Mouse (Mus musculus) kidney, adult 2 months (tissue): Measurements from ENCODE around the gene Mapk7.

ENCODE experiments used
- CTCF ChIP-seq: fragments of 200-500 bp; conservative IDR thresholded peaks from 2 replicates; pipeline ENCODE4 v1.5.1; 2011; ENCODE audit warnings: low read depth, mild to moderate bottlenecking, control low read depth, low read length, moderate library complexity, mixed read lengths; ENCODE audit not compliant: insufficient read depth, insufficient read length
- POLR2A ChIP-seq: fragments of 200-500 bp; IDR thresholded peaks from one replicate; pipeline ENCODE4 v1.6.1; 2011; ENCODE audit warnings: low read depth, low read length, control low read depth

DNA sequence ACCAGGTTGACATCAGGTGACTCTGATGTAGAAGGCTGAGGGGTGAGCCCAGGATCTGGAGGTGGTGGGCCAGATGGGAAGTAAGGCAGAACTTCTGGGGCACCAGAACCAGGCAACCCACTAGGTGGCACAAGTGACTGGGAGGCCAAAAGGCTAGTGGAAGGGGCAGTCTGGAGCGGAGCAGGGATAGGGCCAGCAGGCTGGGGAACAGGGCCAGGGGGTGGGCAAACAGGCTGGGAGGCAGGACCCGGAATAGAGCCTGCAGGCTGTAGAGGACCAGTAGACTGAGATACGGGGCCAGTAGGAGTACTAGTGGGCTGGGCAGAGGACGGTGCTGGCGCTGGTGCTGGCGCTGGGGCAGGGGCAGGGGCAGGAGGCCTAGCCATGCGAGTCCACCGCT lies 4.3 kb downstream of the Mapk7 start:
- TF ChIP-seq POLR2A (no peak), CTCF (no peak)
